Comparison of ENCODE assay signal across 13 mouse cellular contexts in the genomic region with DNA sequence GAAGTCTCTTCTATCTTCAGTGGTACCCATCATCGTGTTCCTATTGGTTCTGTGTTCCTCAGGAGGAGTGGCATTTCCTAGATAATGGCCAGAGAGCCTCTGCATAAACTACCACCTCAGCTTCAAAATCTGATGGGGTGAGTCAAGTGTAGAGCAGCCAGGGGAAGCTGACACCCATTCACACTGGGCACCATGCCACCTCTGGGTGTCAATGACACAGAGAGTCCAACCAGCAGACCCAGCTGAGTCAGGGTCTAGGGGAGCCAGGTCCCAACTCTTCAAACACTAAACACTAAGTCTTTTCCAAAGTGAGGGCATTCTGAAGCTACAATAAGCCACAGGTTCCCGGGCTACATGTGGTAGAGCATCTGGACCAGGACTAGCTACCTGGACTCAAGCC. TPM values are rescaled to one million over a fixed set of nuclear protein-coding genes. Genes with fewer than 3 reads are reported as not detected.
DNase-seq lines count a peak whose midpoint lies in the region; ATAC-seq lines count a peak whose summit lies in the region.
"Had no signal": no experiment of that assay in that cellular context is flagged by ENCODE, and none has a peak within 500 bp of the region (broad histone marks: within the 10 kb centered on the region; RNA-seq: fewer than 3 reads in every experiment).

No protein-coding gene starts in this region.

- no peaks in the 10 kb centered on the region for H3K9me3 ChIP-seq in erythroblast, embryonic 14.5 days (ENCODE audit: control insufficient read depth, low read length)
- H3K9me3 ChIP-seq in liver, embryonic 13.5 days (replicated peaks), result no peaks in the 10 kb centered on the region
- H3K9me3 ChIP-seq: embryonic facial prominence, embryonic 15.5 days; neural tube, embryonic 15.5 days had no signal

- peak overlapping the region; percentile 13; the same call in 1 of the 2 replicates for H3K4me2 ChIP-seq in liver, embryonic 13.5 days
- H3K4me2 ChIP-seq: embryonic facial prominence, embryonic 15.5 days; neural tube, embryonic 15.5 days had no signal

- peaks cover 99% of the 10 kb centered on the region for H3K36me3 ChIP-seq in erythroblast, embryonic 14.5 days (ENCODE audit: control insufficient read depth)
- peaks cover 89% of the 10 kb centered on the region for H3K36me3 ChIP-seq in liver, embryonic 13.5 days

- ATAC-seq in liver, embryonic 13.5 days (ENCODE audit: low read depth), result no peak
- no peak for ATAC-seq in activated CD4-positive, CD25-positive, alpha-beta regulatory T cell, adult 4 months

- H3K4me1 ChIP-seq in erythroblast, embryonic 14.5 days (ENCODE audit: control insufficient read depth), result peaks cover 93% of the 10 kb centered on the region
- peaks cover 95% of the 10 kb centered on the region for H3K4me1 ChIP-seq in liver, embryonic 13.5 days (replicated peaks)
- H3K4me1 ChIP-seq: embryonic facial prominence, embryonic 15.5 days had no signal

- 78% methylated on average over 2 of the region's 2 CpGs for WGBS in liver, embryonic 13.5 days (ENCODE audit: insufficient replicate concordance)

- H3K4me3 ChIP-seq in erythroblast, embryonic 14.5 days (replicated peaks), result peak overlapping the region; percentile 6
- H3K4me3 ChIP-seq in liver, embryonic 13.5 days (replicated peaks), result no peak overlapping the region
- H3K4me3 ChIP-seq: embryonic facial prominence, embryonic 15.5 days; left cerebral cortex, adult 2 months; neural tube, embryonic 15.5 days had no signal

- peak; percentile 29 to 70 for DNase-seq in adrenal gland, adult (ENCODE audit: inconsistent age in 2 of 2, low spot score in 1 of 2)
- DNase-seq in adrenal gland, postnatal 4 days (ENCODE audit: low spot score in 2 of 2), result no peak
- peak; percentile 54 for DNase-seq in 3134 (ENCODE audit: extremely low read depth, insufficient read length, low spot score)
- DNase-seq in liver, embryonic 13.5 days, result no peak
- DNase-seq in T-cell, adult 2 months (ENCODE audit: low spot score), result no peak
- no peak for DNase-seq in right cerebral cortex, postnatal 4 days
- DNase-seq: cerebellum, adult 8-10 months had no signal

- peak overlapping the region; percentile 71 for H3K27ac ChIP-seq in liver, embryonic 13.5 days
- H3K27ac ChIP-seq: embryonic facial prominence, embryonic 15.5 days; left cerebral cortex, adult 2 months; neural tube, embryonic 15.5 days had no signal

- no peaks in the 10 kb centered on the region for H3K27me3 ChIP-seq in erythroblast, embryonic 14.5 days (ENCODE audit: control insufficient read depth)
- no peaks in the 10 kb centered on the region for H3K27me3 ChIP-seq in liver, embryonic 13.5 days
- H3K27me3 ChIP-seq: embryonic facial prominence, embryonic 15.5 days; neural tube, embryonic 15.5 days had no signal

- 0 out of 2 replicates have a peak overlapping the region, but pooled peaks have one; percentile 27 for H3K9ac ChIP-seq in liver, embryonic 13.5 days
- H3K9ac ChIP-seq: embryonic facial prominence, embryonic 15.5 days; neural tube, embryonic 15.5 days had no signal

RNA-seq across cellular contexts. Expression of a gene that starts 18.7 kb away (rescaled TPM):
- total RNA-seq in adrenal gland, postnatal 4 days (2021), result 10 to 100 TPM; 36.5 to 37.6 TPM
- 24.4 and 25.6 TPM in 2 replicates for polyA plus RNA-seq in erythroblast, embryonic 14.5 days (2012)
- polyA plus RNA-seq in liver, embryonic 13.5 days (2015; fragmentation: Nextera tagmentation; extraction: Ambion mirVana), result 36.1 and 36.2 TPM in 2 replicates
- 1 to 10 TPM; 6.6 to 7.0 TPM for polyA plus RNA-seq in activated CD4-positive, CD25-positive, alpha-beta regulatory T cell, adult 4 months (2017; shearing (Covaris generic))

RNA-seq across cellular contexts. Expression of a gene that starts 19.1 kb away (rescaled TPM):
- total RNA-seq in adrenal gland, postnatal 4 days (2021), result not detected
- polyA plus RNA-seq in erythroblast, embryonic 14.5 days (2012), result 0.02 TPM in 1 of 2 replicates, not detected in the other
- 0.06 and 0.08 TPM in 2 replicates for polyA plus RNA-seq in liver, embryonic 13.5 days (2015; fragmentation: Nextera tagmentation; extraction: Ambion mirVana)
- not detected for polyA plus RNA-seq in activated CD4-positive, CD25-positive, alpha-beta regulatory T cell, adult 4 months (2017; shearing (Covaris generic))
- total RNA-seq: gastrocnemius, postnatal 36 days had no signal

RNA-seq across cellular contexts. Expression of a gene that starts 44.6 kb away (rescaled TPM):
- 10 to 100 TPM; 15.9 to 21.7 TPM for total RNA-seq in adrenal gland, postnatal 4 days (2021)
- 7.1 and 9.1 TPM in 2 replicates for polyA plus RNA-seq in erythroblast, embryonic 14.5 days (2012)
- 21.5 and 22.3 TPM in 2 replicates for polyA plus RNA-seq in liver, embryonic 13.5 days (2015; fragmentation: Nextera tagmentation; extraction: Ambion mirVana)
- 10 to 100 TPM; 16.1 to 18.6 TPM for polyA plus RNA-seq in activated CD4-positive, CD25-positive, alpha-beta regulatory T cell, adult 4 months (2017; shearing (Covaris generic))

RNA-seq across cellular contexts. Expression of a gene that starts 46.5 kb away (rescaled TPM):
- 10 to 100 TPM; 40.0 to 42.2 TPM for total RNA-seq in adrenal gland, postnatal 4 days (2021)
- 2.8 and 3.4 TPM in 2 replicates for polyA plus RNA-seq in erythroblast, embryonic 14.5 days (2012)
- 38.2 and 40.7 TPM in 2 replicates for polyA plus RNA-seq in liver, embryonic 13.5 days (2015; fragmentation: Nextera tagmentation; extraction: Ambion mirVana)
- 1 to 10 TPM; 7.0 to 7.4 TPM for polyA plus RNA-seq in activated CD4-positive, CD25-positive, alpha-beta regulatory T cell, adult 4 months (2017; shearing (Covaris generic))

RNA-seq across cellular contexts. Expression of a gene that starts 50.0 kb away (rescaled TPM):
- total RNA-seq in adrenal gland, postnatal 4 days (2021), result 10 to 100 TPM in 1 of 2 experiments, 1 to 10 TPM in 1; 8.3 to 11.6 TPM
- polyA plus RNA-seq in erythroblast, embryonic 14.5 days (2012), result 0.24 and 0.41 TPM in 2 replicates
- polyA plus RNA-seq in liver, embryonic 13.5 days (2015; fragmentation: Nextera tagmentation; extraction: Ambion mirVana), result 2.6 and 3.1 TPM in 2 replicates
- 1 to 10 TPM; 1.8 to 4.3 TPM for polyA plus RNA-seq in activated CD4-positive, CD25-positive, alpha-beta regulatory T cell, adult 4 months (2017; shearing (Covaris generic))

Comparison
In these comparisons a context has a peak if more than half of its experiments do, and no peak if none do; other contexts are left out.
1. DNase-seq: peak in adrenal gland, adult (2 of 2) and 3134 (single experiment); none in adrenal gland, postnatal 4 days (0 of 2), liver, embryonic 13.5 days (single experiment), T-cell, adult 2 months (single experiment) and right cerebral cortex, postnatal 4 days (single experiment).